Mouse (Mus musculus) MN1 (cell line): ENCODE results near the gene Cryba2.

Experiments used
- DNase-seq: peaks from one replicate; pipeline ENCODE4 v3.0.0-alpha.2; 2016; ENCODE audit warnings: low spot score

Gene Cryba2

DNA sequence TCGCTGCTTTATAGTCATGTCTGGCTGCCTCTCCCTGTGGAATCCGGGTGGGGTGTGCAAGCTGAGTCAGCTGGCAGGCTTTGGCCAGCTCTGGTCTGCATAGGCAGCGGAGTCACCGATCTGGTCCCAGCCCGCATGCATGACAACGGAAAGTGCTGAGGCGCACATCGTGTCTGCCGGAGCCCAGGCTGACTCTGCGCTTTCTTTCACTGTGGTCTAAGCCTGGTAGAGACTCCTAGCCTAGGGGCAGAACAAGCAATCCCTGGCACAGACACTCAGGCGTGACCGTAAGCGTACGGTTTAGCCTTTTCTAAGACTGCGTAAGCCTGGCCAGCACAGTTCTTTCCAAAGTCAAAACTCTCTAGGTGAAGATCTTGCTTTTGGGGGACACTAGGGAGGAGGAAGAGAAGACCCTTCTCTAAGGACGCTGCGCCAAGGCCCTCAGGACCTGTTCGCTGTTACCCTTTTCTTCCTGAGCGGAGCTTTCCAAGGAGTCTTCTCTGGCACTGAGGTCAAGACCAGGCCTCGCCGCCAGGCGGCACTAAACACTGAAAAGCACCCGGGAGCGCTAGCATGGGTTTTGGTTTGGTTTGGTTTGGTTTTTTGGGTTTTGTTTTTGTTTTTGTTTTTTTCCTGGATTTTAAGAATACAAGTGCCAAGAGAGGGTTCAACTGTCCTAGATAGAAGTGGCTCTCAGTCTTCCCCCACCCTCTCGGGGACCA lies at the start of gene Cryba2:
Gene Cryba2 (minus strand): TSS at position 10 of the 722 bp plus-strand sequence.
- DNase-seq, result peak; percentile 87

DNA sequence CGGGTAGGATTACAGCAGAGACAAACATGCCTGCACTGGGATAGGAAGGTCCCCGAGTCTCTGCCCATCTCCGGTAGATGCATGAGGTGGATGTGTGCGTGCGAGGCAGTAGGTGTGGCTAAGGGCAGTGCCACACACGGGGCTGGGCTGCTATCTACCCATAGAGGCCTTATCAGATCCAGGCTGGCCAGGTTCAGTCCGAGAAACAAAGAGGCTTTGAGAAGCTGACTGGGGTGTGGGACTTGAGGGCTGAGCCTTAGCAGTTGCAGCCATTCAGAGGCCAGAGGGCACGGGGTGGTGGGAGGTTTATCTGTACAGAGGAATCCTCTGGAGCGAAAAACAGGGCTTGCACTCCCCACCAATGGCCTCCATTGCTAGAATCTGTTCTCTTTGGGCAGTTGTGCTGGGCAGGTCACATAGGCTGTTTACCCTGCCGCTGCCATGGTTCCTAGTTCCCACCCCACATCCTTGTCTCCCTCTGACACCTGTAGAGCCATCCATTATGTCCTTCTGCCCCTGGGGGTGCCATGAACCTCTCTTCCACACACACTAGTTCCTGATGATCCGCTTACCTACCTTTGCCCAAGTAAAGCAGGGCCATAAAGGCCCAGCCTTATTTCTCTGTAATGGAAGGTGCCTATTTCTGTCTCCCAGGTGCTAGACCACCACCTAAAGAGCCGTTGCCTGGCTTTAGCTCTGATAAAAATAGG lies 48.9 kb upstream of the Cryba2 start:
- DNase-seq, result no peak

DNA sequence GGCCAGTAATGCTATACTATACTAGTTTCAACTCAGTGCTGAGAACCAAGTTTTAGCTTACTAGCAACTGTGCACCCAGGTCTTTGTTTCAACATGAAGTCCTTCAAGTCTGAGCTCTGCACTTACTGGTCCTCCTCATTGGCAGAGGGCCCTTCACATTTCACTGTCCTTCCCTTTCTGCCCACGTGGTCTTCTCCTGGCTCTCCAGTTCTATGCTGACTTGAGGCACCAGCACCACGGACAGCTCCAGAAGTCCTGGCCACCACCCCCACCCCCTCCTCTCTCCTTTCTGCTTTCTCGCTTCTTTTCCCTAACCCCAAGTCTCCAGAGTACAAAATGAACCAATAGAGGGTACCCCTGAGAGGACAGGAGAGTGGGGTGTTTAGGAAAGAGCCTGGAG lies 46.8 kb upstream of the Cryba2 start:
- DNase-seq, result no peak

DNA sequence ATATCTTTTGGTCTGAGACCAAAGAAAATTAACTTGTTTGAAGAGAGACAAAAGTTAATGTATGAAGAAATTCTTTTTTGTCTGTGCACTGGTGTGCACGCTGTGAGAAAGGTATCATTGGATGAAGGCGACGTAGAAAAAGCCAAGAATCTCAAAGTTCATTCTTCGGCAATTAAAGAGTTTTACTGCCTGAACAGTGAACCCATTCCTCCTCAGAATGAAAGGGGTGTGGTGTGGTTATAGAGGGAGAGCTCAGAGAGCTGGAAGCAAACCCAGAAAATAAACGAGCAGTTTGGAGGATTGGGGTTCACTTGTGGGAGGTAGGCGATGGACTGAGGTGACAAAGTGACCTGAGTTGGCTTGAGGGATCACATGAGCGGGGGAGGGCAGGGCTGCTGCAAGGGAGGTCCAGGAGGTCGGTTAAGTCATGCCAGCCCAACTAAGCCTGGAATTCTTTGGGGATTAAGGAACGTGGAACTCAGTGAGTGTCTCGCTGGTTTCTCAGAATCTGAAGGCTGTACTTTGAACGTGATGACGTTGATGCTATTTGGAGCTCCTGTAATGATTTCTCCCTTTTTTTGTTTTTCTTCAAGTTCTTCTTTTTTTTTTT lies 43.4 kb upstream of the Cryba2 start:
- DNase-seq, result no peak

DNA sequence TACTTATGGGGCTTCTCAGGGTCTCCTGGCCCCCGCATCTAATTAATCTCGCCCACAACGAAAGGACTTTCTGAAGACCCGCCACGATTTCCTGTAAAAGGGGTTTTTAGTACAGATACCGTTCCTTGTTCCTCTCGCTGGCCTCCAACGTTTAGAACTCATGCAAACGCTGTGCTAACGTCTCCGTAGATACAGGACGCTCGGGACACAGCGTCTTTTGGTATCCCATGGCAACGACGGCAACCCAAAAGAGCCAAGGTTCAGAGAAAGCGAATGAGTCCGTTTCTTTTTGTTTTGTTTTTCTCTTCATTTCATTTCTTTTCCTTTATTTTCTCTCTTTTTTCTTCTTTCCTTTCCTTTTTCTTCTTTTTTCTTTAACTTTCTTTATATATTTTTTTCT lies 42.5 kb upstream of the Cryba2 start, which contains the start of gene Cfap65:
Gene Cfap65 (minus strand): TSS at position 198 of the 400 bp plus-strand sequence.
- DNase-seq, result no peak

DNA sequence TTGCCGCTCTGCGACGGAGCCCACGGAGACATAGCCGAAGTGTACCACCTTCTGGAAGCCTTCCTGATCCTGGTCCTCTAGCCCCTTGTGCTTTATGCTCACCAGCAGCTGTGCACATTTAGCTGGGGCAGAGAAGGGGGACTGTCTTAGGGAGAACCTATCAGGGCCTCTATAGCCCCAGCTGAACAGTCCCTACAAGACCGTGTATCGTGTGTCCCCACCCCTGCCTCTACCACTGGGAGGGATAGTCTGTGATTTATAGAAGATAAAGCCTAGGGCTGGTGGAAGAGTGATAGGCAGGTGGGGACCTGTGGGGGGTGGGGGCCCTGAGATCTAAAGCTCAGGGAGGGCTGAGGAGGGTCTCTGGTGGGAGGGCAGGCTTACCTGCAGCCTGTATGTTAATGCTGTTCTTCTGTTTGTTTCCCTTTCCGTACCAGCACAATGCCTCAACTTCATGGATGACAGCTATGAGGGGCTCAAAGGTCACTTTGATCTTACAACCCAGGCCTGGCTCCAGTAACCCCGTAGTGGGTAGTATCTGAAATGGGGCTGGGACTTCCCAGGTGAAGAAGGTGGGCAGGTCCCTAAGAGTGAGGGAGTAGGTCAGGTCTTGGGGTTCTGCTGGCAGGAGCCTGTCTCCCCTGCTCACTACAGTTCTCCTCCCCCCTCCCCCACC lies 34.8 kb upstream of the Cryba2 start:
- no peak for DNase-seq

DNA sequence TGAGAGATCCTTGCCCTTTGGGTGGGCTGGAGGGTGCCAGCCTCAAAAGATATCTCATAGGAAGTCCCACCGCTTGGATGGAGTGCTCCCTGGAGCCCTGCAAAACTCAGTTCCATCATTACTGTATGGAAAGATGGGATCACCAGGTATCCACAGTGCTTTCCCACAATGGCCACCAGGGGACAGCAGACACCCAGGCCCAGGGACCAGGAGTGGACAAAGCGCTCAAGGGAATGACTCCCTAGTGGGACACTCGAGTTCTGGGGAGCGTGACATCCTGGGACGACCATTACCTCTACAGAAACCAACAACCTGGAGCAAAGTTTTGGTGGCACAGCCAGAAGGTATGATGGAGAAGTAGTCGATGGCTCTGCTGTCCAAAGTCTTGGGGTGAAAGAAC lies 33.8 kb upstream of the Cryba2 start:
- DNase-seq, result peak; percentile 73

DNA sequence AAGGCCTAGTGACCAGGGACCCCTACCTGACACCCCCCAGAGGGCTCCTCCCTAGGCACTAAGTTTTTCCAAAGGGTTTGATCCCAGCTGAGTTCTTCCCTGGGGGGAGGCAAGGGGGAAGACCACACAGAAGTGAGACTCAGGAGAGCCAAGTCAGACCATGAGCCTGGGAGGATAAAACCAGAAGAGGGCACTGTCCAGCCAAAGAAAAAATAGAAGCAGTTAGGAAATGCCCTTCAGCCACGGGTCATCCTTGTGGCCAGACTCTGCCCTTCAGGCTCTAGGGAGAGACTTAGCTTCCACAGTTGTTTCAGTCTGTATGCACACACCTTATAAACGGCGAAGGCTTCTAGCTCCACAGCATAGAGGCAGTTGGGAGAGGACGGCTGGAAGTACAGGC lies 31.5 kb upstream of the Cryba2 start:
- DNase-seq, result peak; percentile 23

DNA sequence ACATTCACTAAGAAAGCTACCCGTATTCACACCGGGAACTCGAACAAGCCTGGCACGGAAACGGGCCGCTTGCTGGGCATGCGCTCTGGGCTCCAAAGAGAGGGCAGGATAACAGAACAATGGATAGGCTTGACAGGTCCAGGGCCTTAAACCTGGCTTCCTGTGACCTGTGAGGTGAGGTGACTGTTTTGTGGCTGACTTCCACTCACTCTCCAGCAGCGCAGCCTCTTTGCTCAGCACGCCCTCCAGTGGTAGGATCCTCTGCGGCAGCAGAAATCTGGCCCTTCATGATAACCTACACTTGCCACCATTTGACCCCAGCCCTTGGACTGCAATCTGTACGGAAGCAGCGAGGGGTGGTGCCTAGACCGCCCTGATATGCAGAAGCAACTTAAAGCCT lies 22.8 kb upstream of the Cryba2 start:
- no peak for DNase-seq

DNA sequence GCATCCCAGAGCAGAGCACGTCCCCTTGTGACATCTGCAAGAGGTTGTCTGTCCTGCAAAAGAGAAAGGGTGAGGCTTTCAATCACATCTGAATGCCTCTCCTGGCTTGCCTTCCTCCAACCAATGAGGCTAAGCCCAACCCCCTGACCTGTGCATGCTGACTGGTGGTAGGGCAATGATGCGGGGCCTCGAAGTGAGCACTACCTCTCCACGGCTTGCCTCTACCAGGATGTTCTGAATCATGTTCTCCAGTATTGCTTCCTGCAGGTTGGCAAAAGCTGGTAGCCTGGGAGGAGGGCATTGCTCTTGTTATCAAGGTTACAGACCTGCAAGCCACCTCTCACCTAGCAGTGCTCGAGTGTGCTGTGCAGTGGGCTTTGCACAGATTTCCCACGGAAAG lies 9.2 kb upstream of the Cryba2 start:
- no peak for DNase-seq

DNA sequence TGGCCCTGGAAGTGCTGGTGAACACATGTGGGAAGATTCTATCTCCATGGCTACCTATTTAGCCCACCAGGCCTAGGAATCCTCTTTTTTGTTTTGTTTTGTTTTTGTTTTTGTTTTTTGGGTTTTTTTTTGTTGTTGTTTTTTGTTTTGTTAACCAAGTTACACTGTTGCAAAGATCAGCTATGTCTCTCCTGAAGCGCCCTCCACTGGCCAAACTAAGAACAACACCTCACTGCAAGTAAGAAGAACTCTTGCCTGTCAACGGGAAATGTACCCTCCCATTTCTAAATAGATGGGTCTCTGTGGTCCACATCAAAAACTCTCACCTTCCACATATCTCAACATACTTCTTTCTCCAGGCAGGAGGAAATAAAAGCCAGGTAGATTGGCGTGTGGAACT lies 8.7 kb upstream of the Cryba2 start:
- peak; percentile 77 for DNase-seq

DNA sequence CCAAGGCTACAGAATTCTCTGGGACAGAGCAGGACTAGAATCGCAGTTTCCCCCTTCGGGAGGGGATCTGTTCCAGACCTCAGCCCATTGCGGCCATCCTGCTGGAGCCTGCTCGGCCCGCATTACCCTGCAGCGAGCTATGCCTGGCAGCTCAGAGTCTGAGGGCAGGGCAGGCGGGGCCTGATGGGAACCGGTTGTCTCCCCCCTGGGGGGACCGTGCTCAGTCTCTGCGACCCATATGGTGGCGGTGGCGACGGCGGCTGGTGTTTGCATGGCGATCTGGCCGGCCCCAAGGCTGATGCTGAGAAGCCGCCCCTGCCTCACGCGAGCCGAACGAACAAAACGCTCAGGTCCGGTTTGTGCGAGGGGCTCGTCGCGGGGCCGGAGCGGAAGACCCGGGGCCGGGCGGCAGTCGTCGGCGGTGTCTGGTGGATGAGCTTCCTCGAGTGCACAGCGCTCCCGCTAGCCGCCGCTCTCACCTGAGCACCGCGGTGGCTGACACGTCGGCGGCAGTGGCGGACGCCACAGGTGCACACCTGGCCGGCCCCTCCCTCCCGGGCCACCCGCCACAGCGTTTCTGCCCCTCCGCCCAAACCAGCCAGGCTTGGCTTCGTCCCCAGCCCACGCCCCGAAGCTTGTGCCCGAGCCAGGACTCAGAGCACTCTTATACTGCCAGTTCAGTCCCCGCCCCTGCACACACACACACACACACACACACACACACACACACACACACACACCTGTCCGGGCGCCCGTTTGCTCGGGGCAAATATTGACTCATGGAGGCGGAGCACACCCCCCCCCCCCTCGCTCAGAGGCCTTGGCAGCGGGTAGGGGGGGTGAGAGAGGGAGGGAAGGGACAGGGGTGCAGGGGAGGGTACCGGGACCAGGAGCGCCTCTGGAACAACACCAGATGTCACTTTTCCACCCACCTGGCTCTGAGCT lies 7.7 kb upstream of the Cryba2 start:
- DNase-seq, result peak; percentile 76

DNA sequence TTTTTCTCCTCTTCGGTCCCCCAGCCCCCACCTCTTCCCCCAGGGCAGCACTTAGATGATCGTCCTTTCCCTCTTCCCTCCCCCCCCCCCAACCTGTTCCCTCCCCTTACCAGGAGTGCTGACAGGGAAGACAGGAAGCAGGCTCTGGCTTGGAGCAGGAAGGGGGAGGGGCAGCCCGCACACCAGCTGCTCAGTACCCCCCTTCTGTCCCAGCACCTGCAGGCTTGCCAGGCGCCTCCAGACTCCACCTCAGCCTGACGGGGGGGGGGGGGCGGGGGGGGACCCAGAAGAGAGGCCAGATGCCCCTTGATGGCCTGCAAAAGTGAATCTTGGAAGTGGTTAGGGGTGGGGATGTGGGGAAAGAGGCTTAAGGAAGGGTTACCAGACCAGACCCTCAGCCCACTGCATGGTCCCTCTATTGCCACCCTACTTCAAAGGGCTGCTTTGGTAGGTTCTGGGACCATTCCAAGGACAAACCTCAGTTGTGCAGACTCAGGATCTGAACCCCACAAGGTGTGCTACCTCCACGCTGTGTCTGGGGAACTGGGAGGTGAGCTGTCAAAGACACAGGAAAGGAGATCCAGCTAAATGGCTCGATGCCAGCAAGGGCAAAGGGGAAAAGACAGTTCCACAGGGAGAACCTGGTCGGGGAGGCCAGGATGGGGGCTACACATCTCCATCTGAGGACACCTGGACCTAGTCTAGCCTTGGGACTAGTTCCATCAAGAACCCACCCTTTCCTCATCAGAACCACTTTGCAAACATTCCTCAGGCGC lies 5.9 kb upstream of the Cryba2 start:
- DNase-seq, result peak; percentile 73

DNA sequence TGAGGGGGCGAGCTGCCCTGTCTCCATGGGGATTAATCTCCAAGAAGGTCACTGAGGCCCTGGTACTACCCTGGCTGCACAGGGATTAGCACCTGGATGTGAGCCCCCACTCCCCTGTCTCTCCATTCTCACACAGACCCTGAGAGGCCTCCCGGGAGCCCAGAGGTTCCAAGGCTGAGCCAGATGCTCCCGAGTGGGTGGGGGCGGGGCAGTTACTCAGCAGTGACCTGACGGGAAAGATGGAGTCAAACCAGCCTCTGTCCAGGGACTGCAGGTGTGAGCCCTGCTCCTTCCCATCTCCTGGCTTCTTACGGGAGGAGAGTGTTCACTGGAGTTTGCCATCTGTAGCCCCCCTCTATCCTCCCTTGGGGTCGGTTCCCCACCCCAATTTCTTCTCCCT lies 5.0 kb upstream of the Cryba2 start:
- peak; percentile 55 for DNase-seq

DNA sequence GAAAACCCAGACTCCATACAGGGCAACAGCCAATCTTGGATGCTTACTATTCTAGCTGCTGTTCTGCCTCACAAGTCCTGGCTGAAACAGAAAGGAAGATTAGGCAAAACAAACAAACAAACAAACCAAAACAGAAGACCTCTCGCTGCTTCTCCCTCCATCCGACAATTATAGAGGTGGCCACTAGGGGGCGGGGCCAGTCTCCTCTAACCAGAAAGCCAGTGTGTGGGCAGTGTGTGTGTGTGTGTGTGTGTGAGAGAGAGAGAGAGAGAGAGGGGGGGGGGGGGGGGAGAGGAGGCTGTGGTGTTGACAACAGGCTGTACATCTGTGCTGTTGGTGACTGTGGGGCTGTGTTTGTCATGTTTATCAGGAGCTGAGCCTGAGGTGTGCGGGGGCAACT lies 2.0 kb upstream of the Cryba2 start:
- peak; percentile 75 for DNase-seq

DNA sequence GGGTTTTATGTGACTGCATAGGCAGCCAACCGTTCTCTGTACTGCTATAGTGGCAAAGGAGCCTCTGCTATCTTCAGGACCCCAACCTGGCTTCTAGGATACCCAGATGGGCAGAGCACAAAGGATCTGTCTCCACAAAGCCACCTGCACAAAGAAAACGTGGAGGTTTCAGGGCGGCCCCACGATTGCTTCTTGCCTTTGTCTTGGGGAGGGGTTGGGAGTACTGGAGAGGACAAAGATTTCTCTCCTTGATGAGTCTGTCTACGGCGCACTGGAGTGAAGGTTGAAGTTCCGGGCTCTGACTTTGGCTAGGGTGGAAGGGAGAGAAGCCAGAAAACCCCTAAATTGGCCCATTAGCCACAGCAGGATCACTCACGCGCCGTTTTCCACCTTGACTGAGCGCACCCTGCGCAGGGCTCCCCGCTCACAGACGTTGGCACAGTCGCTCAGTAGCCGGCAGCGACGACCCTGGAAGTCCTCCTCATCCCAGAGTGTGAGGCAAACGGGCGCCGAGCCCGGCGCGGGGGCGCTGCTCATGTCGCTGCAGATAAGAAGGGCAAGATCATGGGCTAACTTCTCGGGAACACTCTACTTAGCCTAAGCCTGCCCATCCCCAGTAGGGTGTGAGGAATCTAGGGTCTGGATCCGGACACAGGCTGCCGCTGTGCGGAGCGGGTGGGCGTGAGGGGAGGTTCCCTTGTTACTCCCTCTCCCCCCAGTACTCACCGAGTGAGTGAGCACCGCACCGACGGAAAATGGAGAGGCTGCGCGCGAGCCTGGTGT lies 401 bp downstream of the Cryba2 start:
- no peak for DNase-seq

DNA sequence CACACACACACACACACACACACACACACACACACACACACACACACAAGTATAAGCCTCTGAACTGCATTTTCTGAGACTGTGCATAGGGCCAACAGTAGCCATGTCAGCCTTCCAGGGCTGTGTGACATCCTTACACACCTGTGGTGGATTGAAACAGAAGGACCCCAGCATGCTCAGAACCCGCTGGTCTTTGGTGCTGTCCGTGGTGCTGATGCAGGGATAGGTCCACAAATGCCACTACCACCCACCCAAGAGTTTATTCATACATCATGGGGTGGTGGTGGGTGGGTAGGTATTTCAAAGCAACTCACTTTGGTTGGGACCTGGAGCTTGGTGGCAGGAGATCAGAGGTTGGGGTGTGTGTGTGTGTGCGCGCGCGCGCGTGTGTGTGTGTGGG lies 1.4 kb downstream of the Cryba2 start:
- no peak for DNase-seq

DNA sequence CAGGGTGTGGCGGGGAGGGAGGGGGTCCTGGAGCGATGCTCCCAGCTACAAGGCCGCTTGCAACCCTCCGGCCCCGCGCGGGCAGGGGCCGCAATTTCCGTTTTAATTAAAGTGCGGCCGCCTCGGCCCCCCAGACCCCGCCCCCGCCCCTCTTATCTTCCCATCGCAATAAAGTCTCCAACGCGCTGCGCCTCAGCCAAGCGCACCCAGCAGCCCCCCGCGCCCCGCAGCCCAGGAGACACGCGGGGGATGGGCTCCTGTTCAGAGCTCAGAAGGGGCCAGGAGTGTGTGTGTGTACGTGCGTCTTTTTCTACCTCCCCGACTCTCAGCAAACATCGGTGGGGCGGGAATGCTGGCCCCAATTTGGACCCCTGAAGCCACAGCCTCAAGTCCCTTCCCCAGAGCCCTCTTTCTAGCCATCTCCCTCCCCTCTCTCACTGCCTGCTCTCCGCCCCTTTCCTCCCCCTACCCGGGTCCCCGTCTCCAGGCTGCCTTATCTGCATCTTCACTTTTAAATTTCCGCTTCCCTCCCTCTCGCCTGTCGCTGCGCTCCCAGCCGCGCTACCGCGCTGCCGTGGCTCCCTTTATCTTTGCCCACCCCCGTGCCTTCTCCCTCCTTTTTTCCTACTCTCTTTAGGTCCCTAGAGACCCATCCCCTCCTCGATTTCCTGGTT lies 7.4 kb downstream of the Cryba2 start, which contains the start of gene Fev:
Gene Fev (minus strand): TSS at position 51 of the 674 bp plus-strand sequence.
- peak; percentile 61 for DNase-seq
